Mouse (Mus musculus) erythroblast, embryonic 14.5 days (primary cell): ENCODE measurements around the gene Kif6. TPM values are rescaled to one million over a fixed set of nuclear protein-coding genes. Genes with fewer than 3 reads are reported as not detected.

Source experiments
- H3K27me3 ChIP-seq: 2 replicates; pipeline ENCODE4 v1.6.1; 2012; ENCODE audit warnings: inconsistent platforms; ENCODE audit not compliant: control insufficient read depth
- H3K36me3 ChIP-seq: 2 replicates; pipeline ENCODE4 v1.6.1; 2012; ENCODE audit warnings: mild to moderate bottlenecking, inconsistent platforms; ENCODE audit not compliant: control insufficient read depth
- H3K4me1 ChIP-seq: 2 replicates; pipeline ENCODE4 v1.6.1; 2012; ENCODE audit warnings: inconsistent platforms; ENCODE audit not compliant: control insufficient read depth
- H3K4me3 ChIP-seq: replicated peaks from 2 replicates; pipeline ENCODE3; 2012; ENCODE audit warnings: moderate library complexity, mild to moderate bottlenecking, inconsistent platforms
- H3K9me3 ChIP-seq: 2 replicates; pipeline ENCODE4 v1.6.1; 2012; ENCODE audit warnings: low read length, inconsistent platforms, mixed read lengths; ENCODE audit not compliant: control insufficient read depth
- GATA1 ChIP-seq: IDR thresholded peaks from 2 replicates; pipeline ENCODE4 v1.6.1; 2012; ENCODE audit warnings: low read length, inconsistent platforms, mixed read lengths
- TAL1 ChIP-seq: IDR thresholded peaks from 3 replicates; pipeline ENCODE4 v1.6.1; 2012; ENCODE audit warnings: low read length, inconsistent platforms, mixed read lengths
- polyA plus RNA-seq: library from polyadenylated mRNA; stranded (reverse); fragments of >175 nt; gene quantifications from 2 replicates; pipeline ENCODE4 v1.2.3, GENCODE M21; 2012

Gene Kif6
- polyA plus RNA-seq, 1 experiment = not detected

GRCm38 (mm10) chr17:49726206-49726605 is 111.3 kb downstream of the Kif6 start:
- H3K4me1 ChIP-seq = no peaks in the 10 kb centered on the region
- TF ChIP-seq GATA1 (no peak), TAL1 (no peak)
- H3K36me3 ChIP-seq = no peaks in the 10 kb centered on the region
- H3K4me3 ChIP-seq = no peak overlapping the region
- H3K27me3 ChIP-seq = no peaks in the 10 kb centered on the region
- peaks cover 25% of the 10 kb centered on the region for H3K9me3 ChIP-seq

GRCm38 (mm10) chr17:49726976-49727375 is 112.0 kb downstream of the Kif6 start:
- TF ChIP-seq GATA1 (no peak), TAL1 (no peak)
- Histone ChIP-seq H3K9me3 (peaks cover 24% of the 10 kb centered on the region), H3K36me3 (no peaks in the 10 kb centered on the region), H3K4me1 (no peaks in the 10 kb centered on the region), H3K27me3 (no peaks in the 10 kb centered on the region), H3K4me3 (no peak overlapping the region)

GRCm38 (mm10) chr17:49727428-49728045 is 112.6 kb downstream of the Kif6 start:
- peaks cover 19% of the 10 kb centered on the region for H3K9me3 ChIP-seq
- TF ChIP-seq GATA1 (no peak), TAL1 (no peak)
- H3K4me1 ChIP-seq = no peaks in the 10 kb centered on the region
- H3K27me3 ChIP-seq = no peaks in the 10 kb centered on the region
- H3K4me3 ChIP-seq = no peak overlapping the region
- no peaks in the 10 kb centered on the region for H3K36me3 ChIP-seq

GRCm38 (mm10) chr17:49729856-49730255 is 114.9 kb downstream of the Kif6 start:
- no peak overlapping the region for H3K4me3 ChIP-seq
- H3K27me3 ChIP-seq = no peaks in the 10 kb centered on the region
- no peaks in the 10 kb centered on the region for H3K36me3 ChIP-seq
- peaks cover 15% of the 10 kb centered on the region for H3K9me3 ChIP-seq
- no peaks in the 10 kb centered on the region for H3K4me1 ChIP-seq
- TF ChIP-seq GATA1 = no peak
- TF ChIP-seq TAL1 = no peak

- no peak for TF ChIP-seq TAL1
- TF ChIP-seq GATA1 = no peak
- H3K4me1 ChIP-seq = no peaks in the 10 kb centered on the region
- H3K36me3 ChIP-seq = no peaks in the 10 kb centered on the region
- no peak overlapping the region for H3K4me3 ChIP-seq
- H3K27me3 ChIP-seq = no peaks in the 10 kb centered on the region
- H3K9me3 ChIP-seq = peaks cover 15% of the 10 kb centered on the region
Measured at GRCm38 (mm10) chr17:49732706-49733105, 117.8 kb downstream of the Kif6 start.

GRCm38 (mm10) chr17:49734079-49734478 is 119.1 kb downstream of the Kif6 start:
- TF ChIP-seq TAL1 = no peak
- no peak for TF ChIP-seq GATA1
- H3K36me3 ChIP-seq = no peaks in the 10 kb centered on the region
- peaks cover 21% of the 10 kb centered on the region for H3K9me3 ChIP-seq

GRCm38 (mm10) chr17:49734776-49735175 is 119.8 kb downstream of the Kif6 start:
- Histone ChIP-seq H3K27me3 (no peaks in the 10 kb centered on the region), H3K36me3 (no peaks in the 10 kb centered on the region), H3K4me1 (no peaks in the 10 kb centered on the region), H3K9me3 (peaks cover 24% of the 10 kb centered on the region), H3K4me3 (no peak overlapping the region)
- TF ChIP-seq GATA1 (no peak), TAL1 (no peak)

More at GRCm38 (mm10) chr17:49734079-49734478, 119.1 kb downstream of the Kif6 start:
- Histone ChIP-seq H3K27me3 (no peaks in the 10 kb centered on the region), H3K4me1 (no peaks in the 10 kb centered on the region), H3K4me3 (no peak overlapping the region)

GRCm38 (mm10) chr17:49736364-49736763 is 121.4 kb downstream of the Kif6 start:
- H3K9me3 ChIP-seq = peaks cover 27% of the 10 kb centered on the region
- TF ChIP-seq TAL1 = no peak
- no peak for TF ChIP-seq GATA1
- H3K27me3 ChIP-seq = no peaks in the 10 kb centered on the region
- no peak overlapping the region for H3K4me3 ChIP-seq
- H3K4me1 ChIP-seq = no peaks in the 10 kb centered on the region
- no peaks in the 10 kb centered on the region for H3K36me3 ChIP-seq

- H3K9me3 ChIP-seq = peaks cover 27% of the 10 kb centered on the region
- TF ChIP-seq TAL1 (no peak), GATA1 (no peak)
Measured at GRCm38 (mm10) chr17:49737217-49737774, 122.4 kb downstream of the Kif6 start.

GRCm38 (mm10) chr17:49738351-49738750 is 123.4 kb downstream of the Kif6 start:
- Histone ChIP-seq H3K9me3 (peaks cover 32% of the 10 kb centered on the region), H3K4me3 (no peak overlapping the region), H3K27me3 (no peaks in the 10 kb centered on the region), H3K36me3 (no peaks in the 10 kb centered on the region), H3K4me1 (no peaks in the 10 kb centered on the region)
- TF ChIP-seq GATA1 (no peak), TAL1 (no peak)

More at GRCm38 (mm10) chr17:49737217-49737774, 122.4 kb downstream of the Kif6 start:
- Histone ChIP-seq H3K27me3 (no peaks in the 10 kb centered on the region), H3K4me3 (no peak overlapping the region), H3K4me1 (no peaks in the 10 kb centered on the region), H3K36me3 (no peaks in the 10 kb centered on the region)
